Mouse (Mus musculus) ES-E14 (cell line): ENCODE results near the gene Clip1. TPM values are rescaled to one million over a fixed set of nuclear protein-coding genes. Genes with fewer than 3 reads are reported as not detected.

Experiments used
- DNase-seq: peaks from one replicate; pipeline ENCODE4 v3.0.0-alpha.2; 2013; ENCODE audit warnings: low read depth, low spot score
- H3K27ac ChIP-seq: 2 replicates; pipeline ENCODE4 v1.5.1; 2012; ENCODE audit warnings: low read depth, mild to moderate bottlenecking, low read length, moderate library complexity, mixed read lengths; ENCODE audit not compliant: poor library complexity, insufficient read depth, severe bottlenecking
- H3K36me3 ChIP-seq: 2 replicates; pipeline ENCODE4 v1.6.1; 2012; ENCODE audit warnings: mild to moderate bottlenecking, low read length, moderate library complexity, mixed read lengths; ENCODE audit not compliant: control insufficient read depth, poor library complexity, insufficient read depth, severe bottlenecking
- H3K4me1 ChIP-seq, 2 experiments: fragments of 150-350 bp in 1 of 2; sonication (generic) in 1 of 2; 2 replicates each; pipeline ENCODE4 v1.6.1; 2012; ENCODE audit warnings: low read length in 2 of 2, mild to moderate bottlenecking in 1 of 2, mixed read lengths in 1 of 2; ENCODE audit not compliant: control insufficient read depth in 2 of 2, insufficient read depth in 2 of 2, poor library complexity in 1 of 2
- H3K4me3 ChIP-seq, 2 experiments: fragments of 150-350 bp in 1 of 2; sonication (generic) in 1 of 2; 2 replicates each; pipeline ENCODE4 v1.5.1; 2012; ENCODE audit warnings: low read length in 2 of 2, low read depth in 1 of 2, mild to moderate bottlenecking in 1 of 2, mixed read lengths in 1 of 2; ENCODE audit not compliant: insufficient read depth in 1 of 2, poor library complexity in 1 of 2, severe bottlenecking in 1 of 2
- H3K9ac ChIP-seq: 2 replicates; pipeline ENCODE4 v1.6.1; 2012; ENCODE audit warnings: low read depth, mild to moderate bottlenecking, low read length, mixed read lengths; ENCODE audit not compliant: poor library complexity, insufficient read depth, severe bottlenecking
- H3K9me3 ChIP-seq: fragments of 150-350 bp; sonication (generic); 2 replicates; pipeline ENCODE4 v1.6.1; 2012; ENCODE audit warnings: low read depth, mild to moderate bottlenecking, low read length; ENCODE audit not compliant: control insufficient read depth, insufficient read depth
- CHD2 ChIP-seq: IDR thresholded peaks from 2 replicates; pipeline ENCODE4 v1.6.1; 2014; ENCODE audit warnings: mild to moderate bottlenecking, low read depth, low read length, inconsistent platforms
- HCFC1 ChIP-seq: IDR thresholded peaks from 2 replicates; pipeline ENCODE4 v1.6.1; 2012; ENCODE audit warnings: low read length, inconsistent platforms, borderline replicate concordance; ENCODE audit not compliant: insufficient read depth
- MAFK ChIP-seq: IDR thresholded peaks from 2 replicates; pipeline ENCODE4 v1.6.1; 2014; ENCODE audit warnings: mild to moderate bottlenecking, low read depth, low read length, inconsistent platforms; ENCODE audit not compliant: insufficient read depth
- ZC3H11A ChIP-seq: IDR thresholded peaks from 2 replicates; pipeline ENCODE4 v1.6.1; 2012; ENCODE audit warnings: low read depth, mild to moderate bottlenecking, inconsistent platforms, low read length, borderline replicate concordance
- ZNF384 ChIP-seq: IDR thresholded peaks from 2 replicates; pipeline ENCODE4 v1.6.1; 2012; ENCODE audit warnings: low read depth, low read length, inconsistent platforms
- in situ Hi-C, 2 experiments: fragments of 600-800 bp; cut with MboI; formaldehyde crosslinking; loops; one replicate each; pipeline ENCODE4 v1.15.1; 2025; ENCODE audit warnings: low sequenced_read_pairs in 2 of 2, inconsistent platforms in 1 of 2; ENCODE audit not compliant: unreplicated experiment in 2 of 2
- total RNA-seq: library from RNA; depleted of rRNA; stranded (reverse); fragments of 300-350 nt; gene quantifications from 2 replicates; pipeline ENCODE4 v1.2.3, GENCODE M21; 2012

Clip1 gene
- total RNA-seq, 1 experiment = 11.8 TPM

DNA sequence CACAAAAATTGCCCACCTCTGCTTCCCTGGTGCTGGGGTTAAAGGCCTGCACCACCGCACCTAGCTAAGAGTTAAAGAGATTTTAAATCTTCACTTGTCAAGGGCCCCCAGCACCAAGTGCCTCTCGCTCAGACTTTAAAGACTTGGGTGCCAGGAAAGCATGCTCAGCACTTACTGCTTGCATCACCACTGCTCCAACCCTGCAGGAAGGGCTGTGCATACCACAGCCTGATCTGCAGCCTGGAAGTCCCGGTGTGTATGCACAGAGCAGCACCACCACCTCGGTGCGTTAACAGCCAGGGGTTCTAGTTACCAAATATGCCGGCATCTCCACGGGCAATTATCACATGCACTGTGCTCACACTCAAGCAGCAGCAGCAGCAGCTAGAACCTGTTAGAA, 26.8 kb downstream of the Clip1 start:
- no peak for DNase-seq
- H3K27ac ChIP-seq = no peak overlapping the region
- in situ Hi-C loops = no loop called here
- H3K4me3 ChIP-seq = no peak overlapping the region
- H3K9me3 ChIP-seq = no peaks in the 10 kb centered on the region
- TF ChIP-seq HCFC1 (no peak), MAFK (no peak), ZC3H11A (no peak), ZNF384 (no peak), CHD2 (no peak)
- peaks cover 0 to 2% of the 10 kb centered on the region in 2 experiments; a peak in 1 of 4 replicates for H3K4me1 ChIP-seq
- no peaks in the 10 kb centered on the region; the same call in 1 of the 2 replicates for H3K36me3 ChIP-seq
- no peak overlapping the region for H3K9ac ChIP-seq

DNA sequence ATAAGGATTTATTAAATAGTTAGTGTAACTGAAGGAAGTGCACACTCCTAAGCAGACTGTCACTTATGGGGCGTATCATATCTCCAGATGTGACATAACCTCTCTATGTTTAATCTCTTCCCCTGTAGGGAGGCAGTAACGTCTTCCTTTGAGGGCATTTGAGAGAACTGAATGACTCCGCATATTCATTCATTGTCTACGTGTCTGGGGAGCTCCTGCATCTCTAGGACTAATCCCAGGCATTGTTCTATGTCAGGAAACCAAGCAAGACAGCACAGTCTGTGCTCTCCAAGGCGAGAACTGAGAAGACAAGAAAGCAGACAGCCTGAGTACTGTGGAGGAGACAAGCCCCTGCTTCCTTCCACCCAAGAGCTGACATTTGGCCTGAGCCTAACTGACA, 29.5 kb downstream of the Clip1 start:
- H3K9me3 ChIP-seq = no peaks in the 10 kb centered on the region
- no peak overlapping the region for H3K4me3 ChIP-seq
- no peak for DNase-seq
- no peaks in the 10 kb centered on the region; the same call in 1 of the 2 replicates for H3K36me3 ChIP-seq
- no peak overlapping the region for H3K27ac ChIP-seq
- TF ChIP-seq ZC3H11A (no peak), MAFK (no peak), ZNF384 (no peak), CHD2 (no peak), HCFC1 (no peak)
- peaks cover 0 to 2% of the 10 kb centered on the region in 2 experiments; a peak in 1 of 4 replicates for H3K4me1 ChIP-seq
- H3K9ac ChIP-seq = no peak overlapping the region
- in situ Hi-C loops = no loop called here

DNA sequence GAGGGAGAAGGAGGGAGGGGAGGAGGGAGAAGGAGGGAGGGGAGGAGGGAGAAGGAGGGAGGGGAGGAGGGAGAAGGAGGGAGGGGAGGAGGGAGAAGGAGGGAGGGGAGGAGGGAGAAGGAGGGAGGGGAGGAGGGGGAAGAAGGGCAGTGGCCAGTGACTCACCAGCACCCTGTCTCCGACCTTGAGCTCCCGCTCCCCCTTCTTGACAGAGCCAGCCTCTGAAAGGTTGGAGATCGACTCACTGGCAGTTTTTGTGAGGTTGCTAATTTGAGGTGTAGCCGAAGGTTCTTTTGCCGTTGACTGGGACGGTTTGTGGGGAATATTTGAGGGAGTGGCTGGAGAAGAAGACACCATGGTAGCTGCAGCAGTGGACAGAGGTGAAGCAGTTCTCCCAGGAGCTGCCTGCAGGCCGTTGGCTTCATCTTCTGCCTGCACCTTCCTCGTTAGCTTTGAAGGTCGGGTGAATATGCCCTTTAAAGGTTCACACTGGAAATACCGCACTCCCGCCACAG, 31.1 kb downstream of the Clip1 start:
- H3K9me3 ChIP-seq = no peaks in the 10 kb centered on the region
- no peak overlapping the region for H3K9ac ChIP-seq
- H3K36me3 ChIP-seq = no peaks in the 10 kb centered on the region; the same call in 1 of the 2 replicates
- no peak overlapping the region for H3K27ac ChIP-seq
- TF ChIP-seq MAFK = no peak
- TF ChIP-seq ZNF384 = no peak
- TF ChIP-seq ZC3H11A = no peak
- TF ChIP-seq CHD2 = no peak
- TF ChIP-seq HCFC1 = no peak
- H3K4me1 ChIP-seq = peaks cover 0 to 2% of the 10 kb centered on the region in 2 experiments; a peak in 1 of 4 replicates
- H3K4me3 ChIP-seq = no peak overlapping the region
- in situ Hi-C loops = no loop called here
- no peak for DNase-seq

DNA sequence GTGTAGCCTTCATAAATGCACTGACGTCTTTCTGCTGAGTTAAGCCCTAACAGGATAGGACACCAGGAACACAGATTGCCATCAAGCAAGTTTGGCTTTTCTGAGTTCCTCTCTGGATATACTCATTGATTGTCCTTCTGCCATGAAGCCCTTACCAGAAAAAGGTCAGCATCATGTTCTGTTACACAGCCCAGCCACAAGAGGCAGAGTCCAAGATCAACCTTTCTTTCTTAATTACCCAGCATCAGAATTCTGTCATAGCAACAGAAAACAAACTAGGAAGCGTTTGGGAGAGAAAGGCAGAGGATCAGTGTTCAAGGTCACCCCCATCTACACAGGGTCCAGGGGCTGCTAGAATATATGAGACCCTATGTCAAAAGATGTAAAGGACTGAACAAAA, 33.6 kb downstream of the Clip1 start:
- Histone ChIP-seq H3K4me3 (no peak overlapping the region), H3K9ac (no peak overlapping the region), H3K36me3 (no peaks in the 10 kb centered on the region; the same call in 1 of the 2 replicates), H3K27ac (no peak overlapping the region), H3K9me3 (no peaks in the 10 kb centered on the region), H3K4me1 (peaks cover 0 to 2% of the 10 kb centered on the region in 2 experiments; a peak in 1 of 4 replicates)
- in situ Hi-C loops = no loop called here
- TF ChIP-seq ZNF384 = no peak
- TF ChIP-seq HCFC1 = no peak
- TF ChIP-seq MAFK = no peak
- TF ChIP-seq ZC3H11A = no peak
- TF ChIP-seq CHD2 = no peak
- DNase-seq = no peak

DNA sequence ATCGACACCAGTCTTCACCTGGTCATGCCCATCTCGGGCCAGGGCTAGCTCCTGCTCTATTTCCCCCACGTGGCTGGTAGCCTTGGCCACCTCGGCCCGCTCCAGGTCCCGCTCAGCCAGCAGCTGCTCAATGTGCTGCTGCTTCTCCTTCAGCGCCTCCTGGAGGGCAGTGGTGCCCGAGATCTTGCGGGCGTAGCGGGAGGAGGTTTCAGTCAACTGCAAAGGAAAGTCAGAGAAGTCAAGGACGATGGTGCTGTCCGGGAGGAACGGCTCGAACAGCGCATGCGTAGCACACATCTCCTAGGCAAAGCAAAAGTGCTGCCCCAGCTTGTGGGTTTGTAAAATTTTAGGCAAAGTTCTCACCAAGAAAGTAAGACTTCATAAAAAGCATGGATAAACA, 42.0 kb downstream of the Clip1 start:
- no peak for DNase-seq
- Histone ChIP-seq H3K4me1 (no peaks in the 10 kb centered on the region), H3K4me3 (no peak overlapping the region), H3K27ac (no peak overlapping the region), H3K9ac (no peak overlapping the region), H3K9me3 (no peaks in the 10 kb centered on the region), H3K36me3 (no peaks in the 10 kb centered on the region)
- in situ Hi-C loops = no loop called here
- TF ChIP-seq MAFK (no peak), HCFC1 (no peak), CHD2 (no peak), ZC3H11A (no peak)
